Mouse (Mus musculus) adipose tissue, adult 10 weeks (tissue): ENCODE measurements around the gene Lcorl. TPM values are rescaled to one million over a fixed set of nuclear protein-coding genes. Genes with fewer than 3 reads are reported as not detected.

Source experiments
- polyA plus RNA-seq: library from polyadenylated mRNA; stranded (reverse); fragments of 350-450 nt; fragmentation: Illumina TruSeq; extraction: RNeasy Lipid Tissue Mini Kit (QIAGEN cat#74804); gene quantifications from one replicate; pipeline ENCODE4 v1.2.3, GENCODE M21; 2014; ENCODE audit warnings: low read depth, low replicate concordance

Lcorl gene
- 7.8 TPM for polyA plus RNA-seq

GRCm38 (mm10) chr5:45857254-45858011 lies at the start of gene Lcorl:
Lcorl (minus strand) TSS chr5:45857615.

GRCm38 (mm10) chr5:45669598-45670279 lies 187.7 kb downstream of the Lcorl start, which contains the start of gene Ncapg:
Ncapg (plus strand) TSS chr5:45669919.

Other genes starting within 250 kb of the Lcorl start
- 8.0 TPM for gene Fam184b, start 218.0 kb downstream of the Lcorl start, polyA plus RNA-seq
- gene Ncapg, start 187.7 kb downstream of the Lcorl start, polyA plus RNA-seq: 1.2 TPM